Mouse (Mus musculus) heart, embryonic 11.5 days (tissue): ENCODE measurements around the gene Fbln2. TPM values are rescaled to one million over a fixed set of nuclear protein-coding genes. Genes with fewer than 3 reads are reported as not detected.

Experiments used
- ATAC-seq: fragments of 200-750 bp; cut with Nextera tagmentation; replicated peaks from 2 replicates; pipeline ENCODE4 v1.8.0; 2017; ENCODE audit warnings: moderate library complexity; ENCODE audit not compliant: insufficient number of reproducible peaks, low FRiP score, low TSS enrichment
- H3K27ac ChIP-seq: fragments of 300-500 bp; sonication (generic); 2 replicates; pipeline ENCODE4 v1.5.1; 2014; ENCODE audit warnings: mild to moderate bottlenecking, low read depth, low read length
- H3K27me3 ChIP-seq: fragments of 300-500 bp; sonication (generic); 2 replicates; pipeline ENCODE4 v1.6.1; 2014; ENCODE audit warnings: mild to moderate bottlenecking, low read length, mixed read lengths; ENCODE audit not compliant: control insufficient read depth, insufficient read depth
- H3K36me3 ChIP-seq: fragments of 300-500 bp; sonication (generic); 2 replicates; pipeline ENCODE4 v1.6.1; 2014; ENCODE audit warnings: mild to moderate bottlenecking, low read length, moderate library complexity, mixed read lengths; ENCODE audit not compliant: control insufficient read depth, insufficient read depth
- H3K4me1 ChIP-seq: fragments of 300-500 bp; sonication (generic); 2 replicates; pipeline ENCODE4 v1.6.1; 2014; ENCODE audit warnings: low read length; ENCODE audit not compliant: control insufficient read depth, insufficient read depth
- H3K4me2 ChIP-seq: fragments of 300-500 bp; sonication (generic); 2 replicates; pipeline ENCODE4 v1.6.1; 2014; ENCODE audit warnings: mild to moderate bottlenecking, moderate library complexity
- H3K4me3 ChIP-seq: fragments of 300-500 bp; sonication (generic); 2 replicates; pipeline ENCODE4 v1.5.1; 2014; ENCODE audit warnings: low read depth, low read length
- H3K9ac ChIP-seq: fragments of 300-500 bp; sonication (generic); 2 replicates; pipeline ENCODE4 v1.6.1; 2014; ENCODE audit warnings: mild to moderate bottlenecking, low read depth, low read length, moderate library complexity
- H3K9me3 ChIP-seq: fragments of 300-500 bp; sonication (generic); replicated peaks from 2 replicates; pipeline ENCODE4 v1.6.1; 2016; ENCODE audit warnings: low read length; ENCODE audit not compliant: control insufficient read depth
- WGBS: fragments of 180-500 bp; shearing (Covaris S2); extraction: QIAGEN DNeasy Blood & Tissue Kit; methylation state at CpG from one replicate; pipeline ENCODE4 v1.1.7; 2014; ENCODE audit not compliant: insufficient replicate concordance; 5-methylcytosine and 5-hydroxymethylcytosine counted together
- polyA plus RNA-seq: library from polyadenylated mRNA; unstranded; fragments of >200 nt; fragmentation: Nextera tagmentation; extraction: Ambion mirVana; gene quantifications from 2 replicates; pipeline ENCODE4 v1.2.1, GENCODE M21; 2014

The Fbln2 gene
- polyA plus RNA-seq, 1 experiment from 2014 or later: 105 TPM

GRCm38 (mm10) chr6:91287636-91288035, 75.4 kb downstream of the Fbln2 start:
- Histone ChIP-seq H3K9me3 (no peaks in the 10 kb centered on the region), H3K27me3 (peaks cover 93% of the 10 kb centered on the region), H3K27ac (no peak overlapping the region), H3K4me3 (no peak overlapping the region), H3K4me1 (0 out of 2 replicates have a peak, but pooled peaks cover 5% of the 10 kb centered on the region), H3K36me3 (no peaks in the 10 kb centered on the region), H3K9ac (no peak overlapping the region), H3K4me2 (no peak overlapping the region)
- no peak for ATAC-seq
- WGBS: 71% methylated on average over 6 of the region's 6 CpGs

GRCm38 (mm10) chr6:91288251-91288785, 76.1 kb downstream of the Fbln2 start:
- ATAC-seq: no peak
- no peak overlapping the region for H3K4me3 ChIP-seq
- 0 out of 2 replicates have a peak, but pooled peaks cover 5% of the 10 kb centered on the region for H3K4me1 ChIP-seq
- H3K9me3 ChIP-seq: no peaks in the 10 kb centered on the region
- no peaks in the 10 kb centered on the region for H3K36me3 ChIP-seq
- peaks cover 92% of the 10 kb centered on the region for H3K27me3 ChIP-seq
- H3K27ac ChIP-seq: no peak overlapping the region
- H3K9ac ChIP-seq: no peak overlapping the region
- H3K4me2 ChIP-seq: no peak overlapping the region
- 57% methylated on average over 3 of the region's 3 CpGs for WGBS

- Histone ChIP-seq H3K4me1 (0 out of 2 replicates have a peak, but pooled peaks cover 5% of the 10 kb centered on the region), H3K27me3 (peaks cover 85% of the 10 kb centered on the region), H3K4me3 (no peak overlapping the region), H3K36me3 (no peaks in the 10 kb centered on the region), H3K9ac (no peak overlapping the region), H3K9me3 (no peaks in the 10 kb centered on the region), H3K27ac (no peak overlapping the region), H3K4me2 (no peak overlapping the region)
- no peak for ATAC-seq
- 62% methylated on average over 1 of the region's 1 CpGs for whole genome bisulfite sequencing
These were observed 76.7 kb downstream of the Fbln2 start for GRCm38 (mm10) chr6:91288961-91289360.

- Histone ChIP-seq H3K4me3 (no peak overlapping the region), H3K9ac (no peak overlapping the region), H3K9me3 (no peaks in the 10 kb centered on the region), H3K27ac (no peak overlapping the region), H3K4me1 (0 out of 2 replicates have a peak, but pooled peaks cover under 1% of the 10 kb centered on the region), H3K4me2 (no peak overlapping the region), H3K36me3 (no peaks in the 10 kb centered on the region), H3K27me3 (peaks cover 69% of the 10 kb centered on the region)
- 67% methylated on average over 10 of the region's 10 CpGs for WGBS
- no peak for ATAC-seq
These were observed 78.7 kb downstream of the Fbln2 start for GRCm38 (mm10) chr6:91290937-91291336.

- no peak for ATAC-seq
- Histone ChIP-seq H3K4me3 (no peak overlapping the region), H3K4me2 (no peak overlapping the region), H3K27me3 (peaks cover 52% of the 10 kb centered on the region), H3K4me1 (no peaks in the 10 kb centered on the region), H3K36me3 (no peaks in the 10 kb centered on the region), H3K9ac (no peak overlapping the region), H3K27ac (no peak overlapping the region), H3K9me3 (no peaks in the 10 kb centered on the region)
- WGBS: 73% methylated on average over 4 of the region's 4 CpGs
These were observed 83.2 kb downstream of the Fbln2 start for GRCm38 (mm10) chr6:91295431-91295830.

- 53% methylated on average over 6 of the region's 6 CpGs for WGBS
- Histone ChIP-seq H3K4me2 (no peak overlapping the region), H3K4me1 (no peaks in the 10 kb centered on the region), H3K27me3 (peaks cover 45% of the 10 kb centered on the region), H3K9ac (no peak overlapping the region), H3K4me3 (no peak overlapping the region), H3K36me3 (no peaks in the 10 kb centered on the region), H3K9me3 (no peaks in the 10 kb centered on the region), H3K27ac (no peak overlapping the region)
- no peak for ATAC-seq
These were observed 86.6 kb downstream of the Fbln2 start for GRCm38 (mm10) chr6:91298828-91299227.

GRCm38 (mm10) chr6:91300079-91300478, 87.8 kb downstream of the Fbln2 start:
- peaks cover 41% of the 10 kb centered on the region for H3K27me3 ChIP-seq

GRCm38 (mm10) chr6:91301839-91302238, 89.6 kb downstream of the Fbln2 start:
- H3K36me3 ChIP-seq: no peaks in the 10 kb centered on the region
- no peaks in the 10 kb centered on the region for H3K9me3 ChIP-seq
- no peak for ATAC-seq
- no peak overlapping the region for H3K4me3 ChIP-seq
- no peak overlapping the region for H3K27ac ChIP-seq
- 39% methylated on average over 1 of the region's 1 CpGs for WGBS
- H3K4me1 ChIP-seq: no peaks in the 10 kb centered on the region
- no peak overlapping the region for H3K9ac ChIP-seq
- H3K27me3 ChIP-seq: peaks cover 38% of the 10 kb centered on the region
- H3K4me2 ChIP-seq: no peak overlapping the region

More at GRCm38 (mm10) chr6:91300079-91300478, 87.8 kb downstream of the Fbln2 start:
- 59% methylated on average over 3 of the region's 3 CpGs for WGBS
- Histone ChIP-seq H3K9ac (no peak overlapping the region), H3K4me3 (no peak overlapping the region), H3K27ac (no peak overlapping the region), H3K4me2 (no peak overlapping the region), H3K9me3 (no peaks in the 10 kb centered on the region), H3K36me3 (no peaks in the 10 kb centered on the region), H3K4me1 (no peaks in the 10 kb centered on the region)
- no peak for ATAC-seq

- no peak overlapping the region for H3K4me3 ChIP-seq
- no peak for ATAC-seq
- H3K9me3 ChIP-seq: no peaks in the 10 kb centered on the region
- H3K36me3 ChIP-seq: no peaks in the 10 kb centered on the region
- H3K9ac ChIP-seq: no peak overlapping the region
- H3K27me3 ChIP-seq: peaks cover 33% of the 10 kb centered on the region
- H3K4me2 ChIP-seq: no peak overlapping the region
- WGBS: 72% methylated on average over 3 of the region's 3 CpGs
- no peak overlapping the region for H3K27ac ChIP-seq
- no peaks in the 10 kb centered on the region for H3K4me1 ChIP-seq
These were observed 90.1 kb downstream of the Fbln2 start for GRCm38 (mm10) chr6:91302337-91302736.
